Mouse (Mus musculus) limb, embryonic 15.5 days (tissue): Measurements from ENCODE around the gene Vamp3. TPM values are rescaled to one million over a fixed set of nuclear protein-coding genes. Genes with fewer than 3 reads are reported as not detected.
"Not testable (repeated sequence)": the region's sequence is repeated elsewhere in the genome, so short reads cannot be mapped to it uniquely, and the experiment has no call there.

Experiments used
- ATAC-seq: fragments of 200-750 bp; cut with Nextera tagmentation; 2 replicates; pipeline ENCODE4 v1.8.0; 2017; ENCODE audit warnings: low read depth, moderate TSS enrichment; ENCODE audit not compliant: insufficient number of reproducible peaks, low FRiP score, low TSS enrichment
- H3K27ac ChIP-seq: fragments of 300-500 bp; sonication (generic); 2 replicates; pipeline ENCODE4 v1.5.1; 2015; ENCODE audit warnings: moderate library complexity, mild to moderate bottlenecking, inconsistent platforms
- H3K27me3 ChIP-seq: fragments of 300-500 bp; sonication (generic); 2 replicates; pipeline ENCODE4 v1.6.1; 2015; ENCODE audit warnings: inconsistent platforms
- H3K36me3 ChIP-seq: fragments of 300-500 bp; sonication (generic); 2 replicates; pipeline ENCODE4 v1.6.1; 2015; ENCODE audit warnings: inconsistent platforms
- H3K4me1 ChIP-seq: fragments of 300-500 bp; sonication (generic); 2 replicates; pipeline ENCODE4 v1.6.1; 2015; ENCODE audit warnings: inconsistent platforms
- H3K4me2 ChIP-seq: fragments of 300-500 bp; sonication (generic); 2 replicates; pipeline ENCODE4 v1.6.1; 2015; ENCODE audit warnings: mild to moderate bottlenecking, inconsistent platforms
- H3K4me3 ChIP-seq: fragments of 300-500 bp; sonication (generic); 2 replicates; pipeline ENCODE4 v1.5.1; 2015; ENCODE audit warnings: mild to moderate bottlenecking, inconsistent platforms
- H3K9ac ChIP-seq: fragments of 300-500 bp; sonication (generic); 2 replicates; pipeline ENCODE4 v1.6.1; 2015; ENCODE audit warnings: inconsistent platforms
- H3K9me3 ChIP-seq: fragments of 300-500 bp; sonication (generic); 2 replicates; pipeline ENCODE4 v1.6.1; 2016; ENCODE audit warnings: inconsistent platforms
- WGBS: fragments of 180-500 bp; shearing (Covaris S2); methylation state at CpG from one replicate; pipeline ENCODE4 v1.1.7; 2015; 5-methylcytosine and 5-hydroxymethylcytosine counted together
- polyA plus RNA-seq: library from polyadenylated mRNA; unstranded; fragments of >200 nt; fragmentation: Nextera tagmentation; extraction: Ambion mirVana; gene quantifications from 2 replicates; pipeline ENCODE4 v1.2.1, GENCODE M21; 2015

Vamp3 gene
- polyA plus RNA-seq, 1 experiment from 2014 or later, result 127 TPM

DNA sequence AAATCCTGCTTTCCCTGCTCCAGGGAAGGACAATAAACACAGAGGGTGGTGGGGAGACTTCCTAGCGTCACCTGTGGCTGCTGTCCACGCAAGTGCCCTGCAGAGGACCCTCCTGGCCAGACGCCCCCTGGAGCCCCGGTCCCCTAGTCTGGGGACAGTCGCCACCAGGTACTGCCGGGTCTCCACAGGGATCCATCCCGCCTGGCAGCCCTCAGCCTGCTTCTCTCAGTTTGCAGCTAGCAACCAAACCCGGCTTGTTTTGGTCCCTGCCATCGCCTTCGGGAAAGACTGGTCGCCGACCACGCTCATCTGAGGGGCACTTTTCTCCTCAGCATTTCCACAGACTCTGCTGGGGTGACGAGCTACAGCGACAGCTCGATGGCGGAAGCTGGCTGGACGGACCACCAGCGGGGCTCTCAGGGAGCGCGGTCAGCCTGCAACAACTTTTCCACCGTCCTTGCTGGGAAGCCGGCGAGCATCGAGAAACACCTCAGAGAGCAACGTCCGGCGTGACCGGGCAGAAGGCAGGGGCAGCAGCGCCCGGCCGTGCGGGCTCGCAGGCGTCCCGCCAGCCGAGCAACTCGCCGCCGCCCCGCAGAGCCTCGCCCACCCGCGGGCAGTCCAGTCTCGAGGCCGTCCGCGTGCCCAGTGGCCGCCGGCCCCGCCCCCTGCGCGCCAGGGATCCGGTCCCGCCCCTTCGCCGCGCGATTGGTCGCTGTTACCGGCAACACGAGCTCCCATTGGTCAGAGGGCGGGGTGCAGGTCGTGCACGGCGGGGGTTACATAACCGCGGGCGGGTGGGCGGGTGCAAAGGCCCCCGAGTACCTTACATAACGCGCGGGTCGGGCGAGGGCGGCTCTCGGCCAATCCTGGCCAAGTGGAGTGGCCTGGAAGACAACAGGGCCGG, 13.5 kb downstream of the Vamp3 start, which contains the start of gene Per3:
Per3 (minus strand) TSS at position 629 of the 907 bp plus-strand sequence.
- WGBS, result under 1% methylated on average over 78 of the region's 79 CpGs
- peak within 1 kb of the TSS; percentile 98 for H3K4me2 ChIP-seq
- H3K4me3 ChIP-seq, result peak within 1 kb of the TSS; percentile 66
- H3K36me3 ChIP-seq, result peaks cover 23% of the 10 kb centered on the region
- no peaks in the 10 kb centered on the region for H3K27me3 ChIP-seq
- H3K9me3 ChIP-seq, result no peaks in the 10 kb centered on the region
- H3K27ac ChIP-seq, result peak within 1 kb of the TSS; percentile 63
- ATAC-seq, result peak; percentile 96
- peaks cover 17% of the 10 kb centered on the region for H3K4me1 ChIP-seq
- peak within 1 kb of the TSS; percentile 58 for H3K9ac ChIP-seq

DNA sequence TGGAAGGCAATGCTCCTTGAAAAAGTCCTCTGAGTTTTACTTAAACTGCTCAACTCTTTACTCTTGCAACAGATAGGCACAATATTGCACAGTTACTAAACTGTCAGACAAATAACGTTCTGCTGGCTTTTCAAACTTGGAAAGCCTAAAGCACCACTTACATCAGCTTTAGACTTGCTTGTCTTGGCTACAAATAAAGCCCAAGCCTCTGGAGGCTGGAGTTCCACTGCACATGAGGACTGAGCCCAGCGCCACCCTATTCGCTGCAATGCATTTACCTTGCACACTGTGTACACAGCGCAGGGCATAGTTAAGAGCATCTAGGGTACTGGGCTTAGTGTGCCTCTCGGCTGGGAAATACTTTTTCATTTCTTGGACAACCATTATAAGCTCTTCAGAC, 14.5 kb downstream of the Vamp3 start:
- no peak overlapping the region for H3K27ac ChIP-seq
- H3K36me3 ChIP-seq, result peaks cover 15% of the 10 kb centered on the region
- peaks cover 17% of the 10 kb centered on the region for H3K4me1 ChIP-seq
- H3K4me2 ChIP-seq, result peak overlapping the region; percentile 98
- peak overlapping the region; percentile 66 for H3K4me3 ChIP-seq
- H3K9ac ChIP-seq, result peak overlapping the region; percentile 58; the same call in 1 of the 2 replicates
- ATAC-seq, result no peak
- H3K9me3 ChIP-seq, result no peaks in the 10 kb centered on the region
- H3K27me3 ChIP-seq, result no peaks in the 10 kb centered on the region
- WGBS, result 37% methylated on average over 5 of the region's 5 CpGs

DNA sequence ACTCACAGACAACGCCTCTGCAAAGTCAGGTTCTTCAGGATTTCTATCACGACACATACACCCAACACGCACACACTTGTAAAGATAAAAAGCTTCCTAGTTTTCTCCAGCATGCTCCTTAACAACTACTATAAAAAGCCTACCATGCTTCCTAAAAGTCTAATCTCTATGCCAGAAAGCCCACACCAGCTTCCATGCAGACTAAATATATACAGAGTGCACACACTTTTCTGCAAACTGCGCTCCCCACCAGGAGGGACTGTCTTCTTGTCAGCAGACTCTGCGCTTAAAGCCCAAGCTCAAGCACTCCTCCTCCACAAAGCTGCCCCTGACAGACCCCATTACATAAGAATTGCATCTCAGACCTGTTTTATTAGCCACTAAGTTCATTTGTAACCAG, 16.3 kb downstream of the Vamp3 start:
- H3K4me1 ChIP-seq, result peaks cover 17% of the 10 kb centered on the region
- H3K4me3 ChIP-seq, result no peak overlapping the region
- H3K9me3 ChIP-seq, result no peaks in the 10 kb centered on the region
- H3K9ac ChIP-seq, result no peak overlapping the region
- H3K27me3 ChIP-seq, result no peaks in the 10 kb centered on the region
- peaks cover 1% of the 10 kb centered on the region for H3K36me3 ChIP-seq
- ATAC-seq, result no peak
- WGBS, result 72% methylated on average over 5 of the region's 5 CpGs
- H3K27ac ChIP-seq, result no peak overlapping the region
- no peak overlapping the region for H3K4me2 ChIP-seq

DNA sequence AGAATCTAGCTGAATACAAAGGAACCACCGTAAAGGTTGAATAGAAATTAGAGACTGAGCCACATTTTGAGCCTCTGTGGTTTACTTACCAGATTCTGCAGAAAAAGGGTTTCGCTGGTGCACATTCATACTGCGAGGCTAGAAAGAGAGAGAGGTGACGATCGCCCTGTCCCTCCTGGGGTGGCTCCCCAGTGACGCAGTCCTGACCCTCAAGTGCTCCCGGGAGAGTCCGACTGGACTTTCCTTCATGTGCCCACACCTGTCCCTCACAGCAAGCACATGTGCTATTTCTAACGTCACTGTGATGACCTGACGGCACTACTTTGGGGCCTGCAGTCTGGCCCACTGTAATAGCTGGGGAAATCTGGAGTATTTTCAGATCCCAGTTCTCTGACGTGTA, 20.0 kb downstream of the Vamp3 start:
- no peaks in the 10 kb centered on the region for H3K36me3 ChIP-seq
- no peak for ATAC-seq
- 88% methylated on average over 11 of the region's 11 CpGs for WGBS
- no peaks in the 10 kb centered on the region for H3K4me1 ChIP-seq
- no peak overlapping the region for H3K4me3 ChIP-seq
- no peaks in the 10 kb centered on the region for H3K9me3 ChIP-seq
- no peak overlapping the region for H3K4me2 ChIP-seq
- H3K27ac ChIP-seq, result no peak overlapping the region
- H3K27me3 ChIP-seq, result no peaks in the 10 kb centered on the region
- H3K9ac ChIP-seq, result no peak overlapping the region

DNA sequence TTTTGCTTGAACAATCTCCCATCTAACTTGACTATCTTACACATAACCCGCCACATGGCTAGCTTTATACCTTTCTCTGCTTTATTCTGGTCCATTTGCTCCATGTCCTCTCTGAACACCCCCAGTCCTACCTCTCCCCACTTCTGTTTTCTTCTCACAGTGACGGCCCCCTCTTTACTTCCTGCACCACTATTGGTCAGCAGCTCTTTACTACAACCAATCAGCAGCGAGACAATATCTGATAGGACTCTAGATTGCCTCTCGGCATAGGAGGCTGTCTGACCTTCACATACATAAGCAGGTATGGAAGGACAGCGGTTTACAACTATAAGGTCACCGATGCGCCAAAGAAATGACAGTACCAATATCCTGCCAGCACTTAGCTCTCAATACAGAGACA, 21.2 kb downstream of the Vamp3 start:
- no peak overlapping the region for H3K27ac ChIP-seq
- no peak overlapping the region for H3K4me3 ChIP-seq
- no peak overlapping the region for H3K9ac ChIP-seq
- H3K27me3 ChIP-seq, result no peaks in the 10 kb centered on the region
- 90% methylated on average over 7 of the region's 7 CpGs for WGBS
- ATAC-seq, result no peak
- no peaks in the 10 kb centered on the region for H3K9me3 ChIP-seq
- H3K36me3 ChIP-seq, result no peaks in the 10 kb centered on the region
- H3K4me2 ChIP-seq, result no peak overlapping the region
- no peaks in the 10 kb centered on the region for H3K4me1 ChIP-seq

DNA sequence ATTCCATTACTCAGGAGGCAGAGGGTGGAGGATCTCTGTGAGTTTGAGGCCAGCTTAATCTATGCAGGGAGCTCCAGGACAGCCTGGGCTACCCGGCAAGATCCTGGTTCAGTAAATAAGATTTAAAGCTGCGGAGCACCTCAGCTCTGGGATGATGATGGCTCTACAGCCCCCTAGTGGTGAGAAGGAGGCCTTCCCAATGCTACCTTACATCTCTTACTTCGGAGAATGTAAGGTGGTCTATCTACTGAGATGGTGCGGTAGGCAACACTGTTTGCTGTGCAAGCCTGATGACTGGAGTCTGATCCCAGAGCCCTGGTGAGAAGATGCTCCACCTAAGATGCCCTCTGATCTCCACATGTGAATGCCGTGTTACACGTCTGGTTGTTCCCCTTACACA, 30.8 kb downstream of the Vamp3 start:
- Histone ChIP-seq H3K36me3 (peaks cover 11% of the 10 kb centered on the region; the same call in 1 of the 2 replicates), H3K27me3 (no peaks in the 10 kb centered on the region), H3K4me2 (no peak overlapping the region), H3K4me1 (no peaks in the 10 kb centered on the region), H3K9ac (no peak overlapping the region), H3K4me3 (no peak overlapping the region), H3K27ac (no peak overlapping the region), H3K9me3 (no peaks in the 10 kb centered on the region)
- no peak for ATAC-seq
- 46% methylated on average over 6 of the region's 6 CpGs for WGBS

DNA sequence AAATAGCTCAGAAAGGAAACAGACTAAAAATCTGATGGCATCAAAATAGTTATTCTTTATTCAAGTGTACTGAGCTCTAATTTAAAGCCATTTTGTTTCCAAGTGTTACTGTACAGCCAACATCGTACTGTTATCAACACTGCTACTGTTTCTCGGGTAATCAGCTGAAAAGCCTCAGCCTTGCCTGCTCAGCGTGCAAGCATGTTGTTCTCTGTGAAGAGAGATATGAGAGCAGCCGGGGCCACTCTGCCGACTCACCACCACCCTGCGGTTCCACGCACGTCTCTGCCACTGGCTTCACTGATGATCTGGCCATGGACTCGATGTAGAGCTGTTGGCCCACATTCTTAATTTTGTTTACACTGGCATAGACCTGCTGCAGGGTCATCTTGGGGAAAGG, 33.6 kb downstream of the Vamp3 start:
- Histone ChIP-seq H3K27ac (no peak overlapping the region), H3K27me3 (no peaks in the 10 kb centered on the region), H3K4me1 (no peaks in the 10 kb centered on the region), H3K4me2 (no peak overlapping the region), H3K36me3 (peaks cover 21% of the 10 kb centered on the region; the same call in 1 of the 2 replicates), H3K4me3 (no peak overlapping the region), H3K9me3 (no peaks in the 10 kb centered on the region), H3K9ac (no peak overlapping the region)
- 87% methylated on average over 9 of the region's 9 CpGs for WGBS
- ATAC-seq, result no peak

DNA sequence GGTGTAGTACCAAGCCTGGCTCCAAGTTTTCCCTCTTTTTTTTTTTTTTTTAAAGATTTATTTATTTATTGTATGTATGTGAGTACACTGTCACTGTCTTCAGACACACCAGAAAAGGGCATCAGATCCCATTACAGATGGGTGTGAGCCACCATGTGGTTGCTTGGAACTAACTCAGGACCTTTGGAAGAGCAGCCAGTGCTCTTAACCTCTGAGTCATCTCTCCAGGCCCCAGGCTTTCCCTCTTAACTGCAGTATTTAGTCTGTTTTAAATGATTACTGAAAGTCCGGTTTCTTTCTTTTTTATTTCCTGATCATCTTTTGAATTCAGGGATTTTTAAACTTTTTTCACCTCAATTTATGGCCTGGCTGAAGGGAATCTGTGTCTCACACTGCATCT, 40.4 kb downstream of the Vamp3 start:
- peaks cover 40% of the 10 kb centered on the region for H3K36me3 ChIP-seq

DNA sequence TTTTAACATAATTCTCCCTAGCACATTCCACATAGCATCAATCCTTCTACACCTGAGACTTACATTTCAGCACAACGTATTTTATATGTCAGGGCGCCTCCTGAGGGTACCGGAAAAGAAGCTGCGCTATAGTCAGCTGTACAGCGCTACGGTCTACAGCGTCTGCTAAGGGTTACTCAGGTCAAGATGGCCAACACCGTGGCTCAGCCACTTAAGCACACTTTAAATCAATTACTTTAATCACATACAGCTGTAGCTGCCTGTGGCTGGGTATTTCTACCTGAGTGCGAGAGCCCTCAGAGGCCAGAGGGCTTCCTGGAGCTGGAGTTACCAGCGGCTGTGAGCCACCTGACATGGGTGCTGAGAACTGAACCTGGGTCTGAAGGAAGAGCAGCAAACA, 41.8 kb downstream of the Vamp3 start:
- no peak overlapping the region for H3K4me2 ChIP-seq
- 36% methylated on average over 10 of the region's 10 CpGs for WGBS
- no peak for ATAC-seq
- no peaks in the 10 kb centered on the region for H3K4me1 ChIP-seq
- no peaks in the 10 kb centered on the region for H3K27me3 ChIP-seq
- no peak overlapping the region for H3K27ac ChIP-seq
- H3K9me3 ChIP-seq, result no peaks in the 10 kb centered on the region
- H3K4me3 ChIP-seq, result no peak overlapping the region
- no peak overlapping the region for H3K9ac ChIP-seq
- H3K36me3 ChIP-seq, result peaks cover 32% of the 10 kb centered on the region

More for the DNA sequence above, 40.4 kb downstream of the Vamp3 start:
- H3K9me3 ChIP-seq, H3K4me3 ChIP-seq, ATAC-seq, H3K9ac ChIP-seq, H3K27me3 ChIP-seq, H3K4me2 ChIP-seq, H3K4me1 ChIP-seq, H3K27ac ChIP-seq: not testable (repeated sequence)
- 89% methylated on average over 1 of the region's 1 CpGs for WGBS

DNA sequence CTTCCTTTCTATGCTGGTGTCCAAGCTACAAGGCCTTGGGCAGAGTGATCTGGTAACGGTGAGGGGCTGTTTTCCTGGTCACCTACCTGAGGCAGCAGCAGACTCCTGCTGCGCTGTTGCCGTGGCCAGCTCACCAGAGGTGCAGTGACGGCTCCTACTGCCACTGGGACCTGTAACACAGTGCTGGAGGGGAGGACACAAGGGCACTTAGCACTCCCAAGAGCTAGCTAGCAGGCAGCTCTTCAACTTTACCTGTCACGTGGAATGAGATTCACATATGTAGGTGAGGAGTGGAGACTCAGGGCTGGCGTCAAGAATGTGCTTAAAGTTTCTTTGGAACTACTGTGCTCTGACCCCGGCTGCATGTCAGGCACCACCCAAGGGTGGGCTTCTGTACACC, 47.4 kb downstream of the Vamp3 start:
- H3K4me3 ChIP-seq, result no peak overlapping the region
- no peaks in the 10 kb centered on the region for H3K4me1 ChIP-seq
- H3K9ac ChIP-seq, result no peak overlapping the region
- H3K4me2 ChIP-seq, result no peak overlapping the region
- H3K9me3 ChIP-seq, result no peaks in the 10 kb centered on the region
- peaks cover 14% of the 10 kb centered on the region; the same call in 1 of the 2 replicates for H3K36me3 ChIP-seq
- 81% methylated on average over 7 of the region's 7 CpGs for WGBS
- no peaks in the 10 kb centered on the region for H3K27me3 ChIP-seq
- no peak overlapping the region for H3K27ac ChIP-seq
- ATAC-seq, result no peak

DNA sequence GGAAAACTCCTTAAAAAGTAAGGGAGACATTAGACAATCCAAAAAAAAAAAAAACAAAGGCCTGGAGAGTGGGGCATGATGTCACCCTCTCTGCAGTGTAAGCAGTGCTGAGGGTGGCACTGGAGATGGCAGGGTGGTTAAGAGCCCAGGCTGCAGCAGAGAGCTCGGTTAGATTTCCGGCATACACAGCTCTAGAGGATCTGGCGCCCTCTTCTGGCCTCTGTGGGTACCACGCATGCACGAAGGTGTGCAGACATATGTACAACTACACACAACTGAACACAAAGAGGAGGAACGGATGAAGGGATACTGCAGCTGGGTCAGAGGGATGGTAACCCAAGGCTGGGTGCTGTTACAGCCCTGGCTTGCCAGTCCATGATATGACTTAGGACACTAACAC, 50.8 kb downstream of the Vamp3 start:
- Histone ChIP-seq H3K9ac (no peak overlapping the region), H3K36me3 (peaks cover 9% of the 10 kb centered on the region; the same call in 1 of the 2 replicates), H3K4me3 (no peak overlapping the region), H3K9me3 (no peaks in the 10 kb centered on the region), H3K4me1 (no peaks in the 10 kb centered on the region), H3K4me2 (no peak overlapping the region), H3K27ac (no peak overlapping the region), H3K27me3 (no peaks in the 10 kb centered on the region)
- ATAC-seq, result no peak
- 58% methylated on average over 6 of the region's 6 CpGs for WGBS

DNA sequence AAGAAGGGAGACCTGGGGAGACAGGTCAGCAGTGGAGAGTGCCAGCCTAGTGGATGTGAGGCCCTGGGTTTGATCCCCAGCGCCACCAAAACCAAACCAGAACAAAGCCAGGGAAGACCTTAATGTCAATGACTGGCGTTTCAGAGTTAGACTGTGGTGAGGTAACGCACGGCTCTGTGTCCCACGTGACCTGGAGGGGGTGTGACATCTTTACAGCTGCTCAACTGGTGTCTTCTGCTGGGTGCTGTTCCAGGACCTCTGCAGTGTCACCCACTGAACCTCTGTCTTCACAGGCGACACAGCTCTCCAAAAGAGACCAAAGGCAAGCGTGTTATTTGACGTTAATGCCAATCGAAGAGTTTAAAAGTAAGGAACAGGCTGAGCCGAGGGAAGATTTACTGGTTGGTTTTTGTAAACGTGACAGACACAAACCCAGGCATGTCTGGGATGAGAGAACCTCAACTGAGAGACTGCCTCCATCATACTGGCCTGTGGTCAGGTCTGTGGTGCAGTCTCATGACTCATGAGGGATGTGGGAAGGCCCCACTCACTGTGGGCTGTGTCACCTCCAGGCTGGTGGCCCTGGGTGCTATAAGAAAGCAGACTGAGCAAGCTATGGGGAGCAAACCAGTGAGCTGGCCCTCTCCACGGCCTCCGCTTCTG, 52.0 kb downstream of the Vamp3 start:
- Histone ChIP-seq H3K27me3 (no peaks in the 10 kb centered on the region), H3K27ac (no peak overlapping the region), H3K9ac (no peak overlapping the region), H3K4me3 (no peak overlapping the region), H3K36me3 (peaks cover 9% of the 10 kb centered on the region; the same call in 1 of the 2 replicates), H3K9me3 (no peaks in the 10 kb centered on the region), H3K4me1 (no peaks in the 10 kb centered on the region), H3K4me2 (no peak overlapping the region)
- 91% methylated on average over 13 of the region's 13 CpGs for WGBS
- ATAC-seq, result no peak
